Mouse (Mus musculus) adipocyte (in vitro differentiated cells): ENCODE results near the gene Pno1.
"Not testable (repeated sequence)": the region's sequence is repeated elsewhere in the genome, so short reads cannot be mapped to it uniquely, and the experiment has no call there.

ENCODE experiments used
- DNase-seq: peaks from one replicate; pipeline ENCODE4 v3.0.0-alpha.2; 2016; ENCODE audit warnings: low spot score

Gene Pno1

GRCm38 (mm10) chr11:17211258-17212140, at the start of gene Pno1:
Pno1 (minus strand) TSS chr11:17211568.
- peak; percentile 99 for DNase-seq

- peak; percentile 56 for DNase-seq
These were observed 46.5 kb upstream of the Pno1 start for GRCm38 (mm10) chr11:17257861-17258260.

- DNase-seq: peak; percentile 94
These were observed 46.1 kb upstream of the Pno1 start, which contains the start of gene C1d for GRCm38 (mm10) chr11:17257443-17257842. C1d (plus strand) TSS chr11:17257579.

GRCm38 (mm10) chr11:17256813-17257365, 45.5 kb upstream of the Pno1 start:
- DNase-seq: no peak

GRCm38 (mm10) chr11:17248715-17249114, 37.3 kb upstream of the Pno1 start:
- DNase-seq: no peak

- DNase-seq: not testable (repeated sequence)
These were observed 27.2 kb upstream of the Pno1 start for GRCm38 (mm10) chr11:17238598-17238997.

GRCm38 (mm10) chr11:17236449-17237037, 25.2 kb upstream of the Pno1 start:
- DNase-seq: no peak

GRCm38 (mm10) chr11:17232792-17233191, 21.4 kb upstream of the Pno1 start:
- no peak for DNase-seq

GRCm38 (mm10) chr11:17221126-17221525, 9.8 kb upstream of the Pno1 start:
- DNase-seq: no peak

GRCm38 (mm10) chr11:17215475-17215874, 4.1 kb upstream of the Pno1 start:
- no peak for DNase-seq

GRCm38 (mm10) chr11:17212903-17213509, 1.6 kb upstream of the Pno1 start:
- DNase-seq: no peak

GRCm38 (mm10) chr11:17212141-17212495, 750 bp upstream of the Pno1 start:
- DNase-seq: no peak

GRCm38 (mm10) chr11:17202481-17202880, 8.9 kb downstream of the Pno1 start:
- no peak for DNase-seq

GRCm38 (mm10) chr11:17200936-17201335, 10.4 kb downstream of the Pno1 start:
- DNase-seq: no peak

GRCm38 (mm10) chr11:17199840-17200501, 11.4 kb downstream of the Pno1 start:
- DNase-seq: no peak

- DNase-seq: no peak
These were observed 12.2 kb downstream of the Pno1 start for GRCm38 (mm10) chr11:17199170-17199569.

GRCm38 (mm10) chr11:17192151-17192844, 19.1 kb downstream of the Pno1 start:
- no peak for DNase-seq

GRCm38 (mm10) chr11:17188786-17189185, 22.6 kb downstream of the Pno1 start:
- no peak for DNase-seq

- no peak for DNase-seq
These were observed 23.7 kb downstream of the Pno1 start for GRCm38 (mm10) chr11:17187649-17188048.

GRCm38 (mm10) chr11:17183165-17183564, 28.2 kb downstream of the Pno1 start:
- no peak for DNase-seq

- peak; percentile 26 for DNase-seq
These were observed 29.6 kb downstream of the Pno1 start, which contains the start of gene Wdr92 for GRCm38 (mm10) chr11:17181807-17182206. Wdr92 (plus strand) TSS chr11:17182107.
